Mouse (Mus musculus) left cerebral cortex, postnatal 14 days (tissue): ENCODE measurements at regions not wholly inside any gene's neighbourhood (a gene's known extent, or its start where the extent isn't known, plus 50 kb on each side); places are given as distances from the start of the nearest gene placed in this dataset.
A peak's percentile ranks its signal among the peaks of the same experiment; 100 is the strongest.
"Not testable (repeated sequence)": the region's sequence is repeated elsewhere in the genome, so short reads cannot be mapped to it uniquely, and the experiment has no call there.

Experiments
- DNase-seq, 2 experiments: peaks; one replicate each; pipeline ENCODE4 v3.0.0; 2021 to 2022; ENCODE audit warnings: low spot score in 2 of 2, mixed read lengths in 1 of 2
- intact Hi-C: fragments of 180-260 bp; cut with DNase I; formaldehyde crosslinking; loops from one replicate; pipeline ENCODE4 v1.15.1; 2025

DNA sequence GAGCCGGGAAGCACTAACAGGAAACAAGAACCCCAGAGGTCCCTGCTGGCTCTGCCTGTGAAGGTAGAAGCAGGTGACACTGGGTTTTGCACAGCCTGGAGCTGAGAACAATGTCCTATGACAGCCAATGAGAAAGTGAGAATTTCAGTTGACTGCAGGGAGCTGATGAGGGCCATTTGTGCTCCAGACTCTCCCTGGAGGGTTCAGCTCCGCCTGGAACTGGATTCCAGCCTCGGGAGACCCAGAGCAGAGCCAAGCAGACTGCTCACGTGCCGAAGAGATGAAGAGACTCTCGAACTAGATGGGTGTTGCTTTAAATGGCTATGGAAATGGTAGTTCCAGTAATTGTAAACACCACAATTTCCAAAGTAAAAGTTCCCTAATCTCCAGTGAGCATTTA is 93.5 kb downstream of the Cand1 start:
- DNase-seq = no peak
- intact Hi-C loops = no loop called here

DNA sequence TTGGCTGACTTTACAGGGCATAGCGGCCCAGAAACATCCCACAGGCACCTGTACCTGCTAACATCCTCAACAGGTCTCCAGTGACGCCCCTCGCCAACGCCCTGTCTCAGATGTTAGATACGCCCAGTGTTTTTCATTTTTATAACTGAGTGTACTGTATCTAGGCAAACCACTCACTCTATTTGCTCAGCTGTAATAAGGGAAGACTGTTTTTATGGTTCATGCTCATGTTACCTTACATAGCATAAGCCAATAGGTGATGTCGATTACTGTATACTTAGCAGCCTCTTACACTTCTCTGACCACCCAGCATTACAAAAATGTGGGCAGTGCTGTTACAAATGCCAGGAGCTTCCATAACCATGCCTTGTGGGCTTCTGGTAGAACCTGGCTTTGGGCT is 97.0 kb downstream of the Cand1 start:
- no peak for DNase-seq
- intact Hi-C loops = no loop called here

DNA sequence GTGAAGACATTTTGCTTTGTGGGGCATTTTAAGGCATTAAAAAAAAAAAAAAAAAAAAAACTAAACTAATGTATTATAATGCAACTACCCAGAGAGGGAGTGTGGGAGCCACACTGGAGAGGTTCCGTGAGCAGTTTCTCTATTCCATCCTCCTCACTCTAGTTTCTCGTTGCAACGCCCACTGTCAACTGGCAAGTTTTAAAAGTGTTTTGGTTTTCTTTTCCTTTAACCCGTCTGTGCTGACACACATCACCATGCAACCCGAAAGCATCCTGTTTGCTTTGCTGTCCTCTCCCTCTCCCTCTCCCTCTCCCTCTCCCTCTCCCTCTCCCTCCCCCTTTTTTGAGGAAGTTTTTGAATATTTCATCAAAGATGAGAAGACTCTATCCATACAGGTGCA is 97.5 kb downstream of the Cand1 start:
- intact Hi-C loops = no loop called here
- DNase-seq = peak; percentile 34 to 43

DNA sequence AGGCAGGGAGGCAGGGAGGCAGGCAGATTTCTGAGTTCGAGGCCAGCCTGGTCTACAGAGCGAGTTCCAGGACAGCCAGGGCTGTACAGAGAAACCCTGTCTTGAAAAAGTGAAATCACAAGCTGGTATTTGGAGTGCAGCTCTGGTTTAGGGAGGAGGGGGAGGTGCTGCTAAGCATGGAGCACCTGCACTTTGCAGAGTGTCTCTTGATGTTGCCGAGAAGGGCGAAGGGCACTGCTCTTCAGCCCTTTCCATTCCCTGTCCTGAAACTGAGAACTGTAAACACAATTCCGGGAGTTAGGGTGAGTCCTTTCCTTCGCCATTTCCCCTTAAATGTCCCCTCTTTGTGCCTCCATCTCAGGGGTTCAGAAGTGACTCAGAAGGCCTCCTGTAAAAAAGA is 101.6 kb downstream of the Cand1 start:
- DNase-seq = no peak
- intact Hi-C loops = no loop called here

DNA sequence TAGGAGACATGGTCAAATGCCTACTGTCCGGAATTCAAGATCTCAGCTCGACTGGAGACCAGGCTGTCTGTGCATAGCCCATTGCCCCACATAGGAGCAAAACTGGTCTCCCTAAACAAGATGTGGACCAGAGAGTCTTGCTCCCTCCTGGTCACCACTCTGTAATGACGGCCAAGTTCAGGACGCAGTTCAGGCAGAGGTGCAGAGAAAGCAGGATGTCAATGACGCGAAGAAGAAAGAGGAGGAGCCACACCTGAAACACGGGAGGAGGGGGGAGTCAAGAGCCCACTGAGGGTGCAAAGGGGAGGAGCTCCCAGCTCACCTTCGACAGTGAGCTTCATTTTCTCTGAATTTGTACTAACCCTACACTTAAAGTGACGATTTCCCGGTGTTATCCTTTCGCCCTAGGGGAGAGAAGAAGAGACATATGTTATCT is 104.3 kb downstream of the Cand1 start:
- DNase-seq = no peak

DNA sequence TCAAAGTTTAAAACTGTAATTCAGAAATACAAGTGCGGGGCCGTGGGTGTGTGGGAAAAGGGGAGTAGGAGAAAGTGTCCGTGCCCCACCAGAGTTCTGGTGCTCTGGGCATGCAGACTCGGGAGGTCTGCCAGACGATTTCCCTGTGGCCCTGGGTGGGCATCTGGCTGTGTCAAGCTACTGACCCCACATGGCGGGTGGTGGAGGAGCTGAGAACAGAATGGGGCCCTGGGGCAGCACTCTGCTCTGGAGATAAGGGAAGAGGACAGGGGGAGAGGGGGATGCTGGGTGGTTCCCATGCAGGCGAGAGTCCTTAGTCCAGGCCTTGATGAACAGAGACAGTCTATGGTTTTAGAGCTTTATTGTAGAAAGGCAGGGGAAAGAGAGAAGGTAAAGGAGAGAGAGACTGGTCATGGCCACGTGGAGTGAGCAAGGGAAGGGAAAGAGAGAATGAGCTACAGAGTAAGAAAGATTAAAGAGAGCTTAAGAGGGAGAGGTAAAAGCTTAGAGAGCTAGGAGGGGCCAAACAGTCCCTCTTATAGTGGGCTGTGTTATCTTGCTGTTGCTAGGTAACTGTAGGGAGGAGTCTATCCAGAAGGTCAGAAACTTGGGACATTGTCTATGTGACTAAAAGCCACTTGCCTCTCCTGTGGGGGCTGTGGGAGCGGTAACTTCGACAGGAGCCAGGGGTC is 104.9 kb downstream of the Cand1 start:
- no peak for DNase-seq
- intact Hi-C loops = no loop called here

More for the DNA sequence above, 104.3 kb downstream of the Cand1 start:
- intact Hi-C loops = no loop called here

DNA sequence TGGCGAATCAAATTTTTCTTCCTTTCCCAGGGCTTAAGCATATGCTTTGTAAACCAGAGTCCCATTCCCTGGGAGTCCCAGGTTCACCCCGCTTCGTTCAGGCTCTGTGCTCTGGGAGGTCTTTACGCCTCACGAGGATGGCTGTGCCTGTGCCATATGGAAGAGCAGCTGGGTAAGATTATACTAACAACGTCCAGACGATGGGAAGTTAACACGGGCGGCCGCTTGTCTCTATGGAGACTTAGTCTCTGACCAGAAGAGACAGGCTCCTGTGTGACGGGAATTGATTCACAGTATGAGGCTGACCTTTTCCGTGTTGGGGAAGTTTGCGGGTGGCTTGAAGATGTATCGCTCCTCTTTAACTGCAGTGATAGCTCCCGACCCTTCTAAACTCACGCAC is 107.9 kb downstream of the Cand1 start:
- DNase-seq = peak; percentile 30 to 37
- intact Hi-C loops = no loop called here

DNA sequence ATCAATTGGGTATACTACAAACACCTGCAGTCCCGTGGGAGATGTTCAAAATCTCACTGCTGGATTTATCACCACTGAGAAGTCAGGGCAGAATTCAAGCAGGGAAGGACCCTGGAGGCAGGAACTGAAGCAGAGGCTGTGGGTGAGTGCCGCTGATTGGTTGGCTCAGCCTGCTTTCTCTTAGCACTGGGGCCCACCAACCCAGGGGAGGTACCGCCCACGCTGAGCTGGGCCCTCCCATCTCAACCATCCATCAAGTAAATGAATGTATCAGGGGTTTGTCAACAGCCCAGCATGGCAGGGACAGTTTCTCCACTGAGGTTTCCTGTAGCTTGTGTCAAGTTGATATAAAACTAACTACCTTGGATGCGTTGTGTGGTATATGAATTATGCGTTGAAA is 109.2 kb downstream of the Cand1 start:
- intact Hi-C loops = no loop called here
- DNase-seq = no peak

DNA sequence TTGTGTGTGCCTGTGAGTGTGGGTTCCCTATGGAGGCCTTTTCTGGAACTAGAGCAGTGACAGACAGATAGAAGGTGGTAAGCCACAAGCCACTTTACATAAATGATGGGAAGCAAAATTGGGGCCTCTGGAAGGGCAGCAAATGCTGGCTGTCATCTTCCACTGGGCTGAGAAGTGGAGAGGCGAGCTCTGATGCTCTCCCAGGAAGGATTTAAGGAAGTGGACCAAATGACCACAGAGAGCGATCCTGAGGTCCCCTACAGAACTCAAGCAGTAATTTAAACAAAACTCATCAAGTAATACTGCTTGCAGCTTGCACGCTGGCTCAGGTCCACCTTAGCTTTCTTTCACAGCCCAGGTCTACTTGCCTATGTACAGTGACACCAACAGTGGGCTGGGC is 111.8 kb downstream of the Cand1 start:
- DNase-seq = no peak
- intact Hi-C loops = no loop called here

DNA sequence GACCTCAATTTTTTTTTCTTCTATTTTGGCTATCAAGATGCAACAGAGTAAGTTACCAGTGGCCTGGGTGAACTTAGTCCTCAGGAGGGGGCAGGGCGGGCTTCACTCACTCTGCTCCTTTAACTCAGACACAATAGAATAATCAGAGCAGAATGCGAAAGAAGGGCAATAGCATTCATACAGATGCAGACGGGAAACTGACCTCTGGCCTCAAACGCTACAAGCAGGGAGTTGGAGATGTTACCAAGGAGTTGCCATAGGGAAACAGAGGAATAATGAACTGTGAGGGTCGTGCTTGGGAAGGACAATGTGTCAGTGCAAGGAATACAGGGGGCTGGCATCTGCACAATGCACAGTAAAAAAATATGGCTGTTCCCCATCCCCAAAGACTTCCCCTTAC is 116.3 kb downstream of the Cand1 start:
- intact Hi-C loops = no loop called here
- DNase-seq = no peak

DNA sequence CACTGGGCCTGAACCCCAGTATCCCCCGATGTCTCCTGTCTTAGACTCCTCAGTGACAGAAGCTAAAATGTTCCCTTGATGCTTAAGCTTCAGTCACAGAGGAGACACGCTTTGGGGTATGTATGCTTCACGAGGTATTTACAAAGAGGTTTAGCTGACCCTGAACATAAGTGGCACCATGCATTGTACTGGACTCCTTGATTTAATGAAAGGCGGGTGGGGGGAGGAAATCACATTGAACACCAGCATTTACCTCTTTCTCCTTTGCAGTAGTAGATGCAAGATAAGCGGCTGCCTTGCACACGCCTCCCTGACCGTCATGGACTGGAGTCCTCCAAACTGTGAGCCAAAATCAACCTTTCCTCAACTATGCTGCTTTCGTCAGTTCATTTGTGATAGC is 117.5 kb downstream of the Cand1 start:
- intact Hi-C loops = no loop called here
- no peak for DNase-seq

DNA sequence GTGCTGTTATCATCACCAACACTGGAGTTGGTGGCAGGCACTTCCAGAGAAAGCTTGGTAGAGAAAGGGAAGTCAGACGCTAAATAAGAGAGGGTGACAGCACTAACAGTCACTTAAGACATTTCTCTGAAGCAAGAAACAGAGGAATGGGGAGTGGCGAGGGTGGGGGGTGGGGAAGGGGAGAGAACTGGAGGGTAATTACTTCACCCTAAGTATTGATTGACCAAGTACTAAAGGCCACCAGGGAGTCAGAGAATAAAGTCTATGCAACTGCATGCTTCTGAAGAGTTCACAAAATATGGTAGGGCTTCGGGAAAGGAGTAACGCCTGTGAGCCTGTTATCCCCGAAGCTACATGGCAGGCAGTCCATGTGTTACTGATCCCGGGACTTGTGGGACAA is 118.3 kb downstream of the Cand1 start:
- no peak for DNase-seq
- intact Hi-C loops = no loop called here

DNA sequence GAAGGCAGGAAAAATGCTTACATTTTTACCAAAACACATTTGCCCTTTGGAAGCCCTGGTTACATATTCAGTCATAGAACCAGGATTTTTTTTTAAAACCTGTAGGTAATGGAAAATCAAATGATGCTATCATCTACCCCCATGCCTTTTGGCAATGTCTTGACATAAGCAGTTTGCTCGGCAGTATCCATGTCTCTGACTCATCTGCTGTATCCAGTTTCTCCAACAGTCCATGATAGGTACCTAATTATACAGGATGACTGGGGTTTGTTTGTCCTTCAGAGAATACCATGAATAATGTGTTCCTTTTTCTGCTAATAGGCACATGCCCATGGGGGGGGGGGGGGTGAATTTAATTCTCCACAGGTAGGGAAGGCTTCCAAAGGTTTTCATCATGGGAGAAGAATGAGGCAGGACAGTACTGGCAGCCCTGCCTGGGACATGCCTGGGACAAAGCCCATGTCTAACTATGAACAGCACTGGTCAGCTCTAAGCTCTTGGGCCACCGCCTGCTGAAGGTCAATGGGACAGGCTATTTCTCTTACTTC is 122.9 kb downstream of the Cand1 start:
- intact Hi-C loops = no loop called here

DNA sequence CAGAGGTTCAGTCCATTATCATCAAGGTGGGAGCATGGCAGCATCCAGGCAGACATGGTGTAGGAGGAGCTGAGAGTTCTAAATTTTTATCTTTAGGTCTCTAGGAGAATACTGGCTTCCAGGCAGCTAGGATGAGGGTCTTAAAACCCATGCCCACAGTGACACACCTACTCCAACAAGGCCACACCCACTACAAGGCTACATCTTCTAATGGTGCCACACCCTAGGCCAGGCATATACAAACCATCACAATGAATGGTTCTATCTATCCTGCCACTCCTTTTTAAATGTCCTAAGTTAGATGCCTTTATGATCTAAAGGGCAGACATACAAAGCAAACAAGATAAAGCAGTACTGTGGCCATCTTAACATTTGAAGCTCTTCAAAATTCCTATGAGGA is 124.7 kb downstream of the Cand1 start:
- intact Hi-C loops = not testable (repeated sequence)

More for the DNA sequence above, 122.9 kb downstream of the Cand1 start:
- no peak for DNase-seq

DNA sequence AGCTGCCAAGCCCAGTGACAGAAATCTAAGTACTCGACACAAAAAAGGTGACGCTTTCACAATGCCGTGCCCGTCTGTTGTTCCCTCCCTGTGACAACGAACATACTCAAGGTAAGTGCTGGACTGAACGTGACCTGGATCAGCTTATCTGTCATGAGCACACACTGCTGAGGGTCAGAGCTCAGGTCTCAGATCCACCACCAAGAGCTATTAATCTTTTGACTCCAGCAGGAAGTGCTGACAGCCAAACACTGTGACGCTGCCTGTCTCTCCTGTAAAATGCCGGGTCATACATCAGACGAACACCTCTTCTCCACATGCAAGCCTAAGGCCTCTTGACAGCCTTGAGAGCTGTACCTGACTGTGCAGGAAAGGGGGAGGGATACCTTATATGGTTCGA is 125.2 kb downstream of the Cand1 start:
- intact Hi-C loops = no loop called here
- DNase-seq = no peak

More for the DNA sequence above, 124.7 kb downstream of the Cand1 start:
- DNase-seq = not testable (repeated sequence)

DNA sequence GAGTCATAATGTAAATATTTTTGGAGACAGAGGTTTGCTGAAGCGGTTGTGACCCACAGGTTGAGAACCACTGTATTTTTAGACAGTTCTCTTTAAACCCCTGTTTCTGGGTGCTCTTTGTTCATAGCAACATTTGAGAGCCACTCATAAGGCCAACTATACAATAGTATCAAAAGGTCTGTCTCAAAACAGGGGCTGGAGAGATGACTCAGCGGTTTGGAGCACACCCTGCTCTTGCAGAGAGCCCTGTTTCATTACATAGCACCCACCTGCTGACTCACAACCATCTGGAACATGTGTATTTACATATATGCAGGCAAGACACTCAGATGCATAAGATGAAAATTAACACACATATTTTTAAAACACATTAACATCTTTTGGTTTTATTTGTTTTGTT is 128.0 kb downstream of the Cand1 start:
- DNase-seq = peak in 1 of 2 experiments; percentile 7
- intact Hi-C loops = no loop called here

DNA sequence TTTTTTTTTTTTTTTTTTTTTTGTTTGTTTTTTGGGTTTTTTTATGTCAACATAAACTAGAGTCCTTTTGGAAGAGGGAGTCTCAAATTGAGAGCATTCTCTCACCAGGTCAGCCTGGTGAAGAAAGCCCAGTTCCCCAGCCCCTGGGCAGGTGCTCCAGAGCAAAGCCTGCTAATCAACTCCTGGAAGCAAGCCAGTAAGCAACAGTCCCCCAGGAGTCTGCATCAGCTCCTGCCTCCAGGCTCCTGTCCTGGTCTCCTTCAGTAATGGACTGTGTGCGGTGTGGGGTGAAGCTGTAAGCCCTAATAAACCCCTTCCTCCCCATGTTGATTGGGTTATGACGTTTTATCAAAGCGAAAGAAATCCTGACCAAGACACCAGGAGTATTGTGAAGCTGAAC is 128.4 kb downstream of the Cand1 start:
- DNase-seq = no peak
- intact Hi-C loops = no loop called here

DNA sequence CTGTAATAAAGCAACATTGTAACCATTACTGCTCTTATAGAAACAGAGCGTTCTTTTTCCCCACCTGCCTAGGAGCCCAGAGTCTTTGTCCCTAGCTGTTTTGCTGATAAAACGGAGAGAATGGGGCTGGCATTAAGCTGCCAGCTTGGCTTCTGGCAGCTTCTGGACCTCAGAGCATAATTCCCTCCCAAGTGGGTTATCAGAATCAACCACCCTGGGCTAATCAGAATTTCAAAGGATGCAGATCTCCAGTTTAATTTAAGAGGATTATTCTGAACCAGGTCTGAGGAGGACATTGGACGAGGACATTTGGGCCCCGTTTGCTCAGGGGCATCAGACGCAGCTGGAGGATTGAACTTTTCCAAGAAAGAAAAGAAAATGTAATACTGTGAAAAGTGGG is 129.2 kb downstream of the Cand1 start:
- DNase-seq = no peak
- intact Hi-C loops = no loop called here

DNA sequence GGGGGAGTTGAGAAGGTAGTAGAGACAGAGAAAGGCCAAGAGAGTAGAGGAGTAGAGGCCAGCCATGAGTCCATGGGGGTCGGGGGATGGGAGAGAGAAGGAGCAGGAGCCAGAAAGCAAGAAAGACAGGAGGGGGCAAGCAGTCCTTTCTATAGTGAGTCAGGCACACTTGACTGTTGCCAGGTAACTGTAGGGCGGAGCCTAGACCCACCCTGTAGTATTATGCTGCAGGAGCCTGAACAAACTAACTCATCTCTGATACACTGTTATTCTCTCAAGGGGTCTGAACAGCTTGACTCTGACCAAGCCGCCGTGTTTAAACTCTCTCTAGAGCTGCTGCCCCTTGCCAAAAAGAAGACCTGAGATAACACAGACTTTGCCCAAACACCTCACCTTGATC is 130.6 kb downstream of the Cand1 start:
- intact Hi-C loops = no loop called here
- DNase-seq = no peak

DNA sequence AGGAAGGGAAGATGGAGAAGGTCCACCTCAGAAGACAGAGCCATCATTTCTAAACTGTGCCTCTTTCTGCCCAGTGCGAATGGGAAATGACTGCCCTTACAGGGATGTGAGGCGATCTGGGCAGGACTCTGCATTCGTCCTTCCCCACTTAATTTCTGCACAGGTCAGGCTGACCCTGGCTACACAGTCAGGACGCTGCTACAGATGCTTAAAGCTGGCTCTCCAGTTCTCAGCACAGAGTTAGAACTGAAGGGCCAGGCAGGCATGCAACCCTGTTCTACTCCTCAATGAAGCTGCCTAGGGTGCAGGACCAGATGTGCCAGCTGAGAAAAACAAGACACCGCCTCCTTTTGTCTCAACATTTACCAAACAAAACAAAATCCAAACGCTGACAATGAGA is 132.1 kb downstream of the Cand1 start:
- DNase-seq = no peak
- intact Hi-C loops = no loop called here

DNA sequence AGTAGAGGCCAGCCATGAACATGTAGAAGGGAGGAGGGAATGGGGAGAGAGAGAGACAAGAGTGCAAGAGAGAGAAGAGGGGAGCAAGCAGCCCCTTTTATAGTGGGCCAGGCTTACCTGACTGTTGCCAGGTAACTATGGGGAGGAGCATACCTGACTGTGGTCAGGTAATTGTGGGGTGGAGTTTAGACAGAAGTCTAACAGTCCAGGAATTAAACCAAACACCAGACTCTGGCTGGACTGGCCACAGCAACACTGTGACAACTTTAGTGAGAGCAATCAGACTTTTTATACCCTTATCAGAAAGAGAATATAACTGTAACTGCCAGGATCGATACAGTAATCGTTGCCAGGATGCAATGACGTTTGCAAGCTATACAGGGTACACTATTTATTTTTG is 133.8 kb downstream of the Cand1 start:
- DNase-seq = no peak
- intact Hi-C loops = no loop called here
